Mouse (Mus musculus): ENCODE results near the gene Olfr228.
"Not testable (repeated sequence)": the region's sequence is repeated elsewhere in the genome, so short reads cannot be mapped to it uniquely, and the experiment has no call there.

Gene Olfr228

GRCm38 (mm10) chr2:86487286-86487685, at the start of gene Olfr228:
TSS of gene Olfr228 (minus strand) at chr2:86487386.
- no peak for ATAC-seq (ENCODE audit: insufficient number of reproducible peaks, low FRiP score, low TSS enrichment)

DNA sequence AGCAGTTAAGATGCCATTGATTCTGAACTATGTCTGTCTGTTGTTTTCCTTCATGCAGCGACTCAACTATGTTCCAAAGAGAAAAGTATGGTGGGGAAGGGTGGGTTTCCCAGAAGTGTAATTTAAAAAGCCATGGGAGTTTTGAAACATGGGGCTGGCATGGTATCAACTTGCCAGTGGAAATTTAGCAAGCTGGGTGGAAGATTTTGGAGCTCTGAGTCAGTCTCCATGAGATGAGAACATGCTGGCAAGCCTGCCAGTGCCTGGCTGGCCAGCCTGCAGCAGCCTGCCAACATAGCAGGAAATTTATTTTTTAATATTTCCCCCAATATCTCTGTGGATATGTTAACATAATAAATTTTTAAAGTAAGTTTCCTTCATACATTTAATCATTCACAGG, 43.8 kb upstream of the Olfr228 start:
- no peak for ATAC-seq (ENCODE audit: insufficient number of reproducible peaks, low FRiP score, low TSS enrichment)

- ATAC-seq (ENCODE audit: insufficient number of reproducible peaks, low FRiP score, low TSS enrichment) = no peak
Observed at GRCm38 (mm10) chr2:86508161-86508560, 21.0 kb upstream of the Olfr228 start, which contains the start of gene Olfr1076. TSS of gene Olfr1076 (plus strand) at chr2:86508461.

DNA sequence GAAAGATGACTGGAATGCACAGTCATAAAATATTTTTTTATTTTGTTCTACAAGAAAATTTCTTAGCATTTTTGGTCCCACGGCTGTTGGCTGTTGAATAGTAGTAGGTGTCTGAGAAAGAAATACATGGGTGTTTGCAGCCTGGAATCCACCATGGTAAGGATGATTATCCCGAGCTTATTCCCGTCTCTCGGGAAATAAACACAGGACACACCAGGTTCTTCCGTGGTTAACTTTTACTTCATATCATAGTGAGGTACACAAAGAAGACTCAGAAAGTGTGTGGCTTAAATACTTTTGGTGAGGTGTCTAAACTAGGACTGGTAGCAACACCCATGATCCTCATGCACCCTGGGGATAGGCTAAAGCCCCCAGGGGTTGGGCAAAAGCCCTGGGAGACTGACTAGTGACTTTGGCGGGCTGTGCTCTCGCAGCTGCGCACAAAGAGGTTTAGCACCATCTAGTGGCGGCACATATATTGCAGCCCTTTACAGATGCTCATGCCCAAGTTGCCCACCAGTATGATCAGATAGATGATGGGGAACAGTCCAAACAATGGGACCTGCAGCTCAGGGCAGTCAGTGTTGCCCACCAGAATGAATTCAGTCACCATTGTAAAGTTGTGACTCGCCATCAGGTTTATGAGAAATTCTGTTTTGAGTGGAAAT, 22.6 kb downstream of the Olfr228 start:
- no peak for ATAC-seq (ENCODE audit: insufficient number of reproducible peaks, low FRiP score, low TSS enrichment)

GRCm38 (mm10) chr2:86460434-86460833, 26.8 kb downstream of the Olfr228 start:
- ATAC-seq (ENCODE audit: insufficient number of reproducible peaks, low FRiP score, low TSS enrichment) = no peak

GRCm38 (mm10) chr2:86456169-86456568, 31.0 kb downstream of the Olfr228 start, which contains the start of gene Olfr1066:
TSS of gene Olfr1066 (minus strand) at chr2:86456269.
- ATAC-seq (ENCODE audit: insufficient number of reproducible peaks, low FRiP score, low TSS enrichment) = no peak

DNA sequence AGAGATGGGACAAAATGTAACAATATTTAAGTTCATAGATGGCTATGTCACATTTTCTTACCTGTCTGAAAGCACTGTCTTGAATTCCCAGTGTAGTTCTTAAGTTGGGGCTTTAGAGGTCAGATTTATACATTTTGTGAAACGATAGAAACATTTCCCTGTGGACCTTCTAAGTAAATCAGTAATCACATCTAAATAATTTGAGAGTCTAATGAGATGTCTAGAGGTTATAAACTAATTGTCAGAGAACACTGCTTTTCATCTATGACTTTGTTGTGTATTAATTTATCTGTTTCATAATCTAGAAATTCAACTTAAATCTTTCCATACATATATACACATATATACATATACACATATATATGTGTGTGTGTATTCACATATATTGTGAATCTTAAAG, 36.7 kb downstream of the Olfr228 start, which contains the start of gene Olfr1065:
Gene Olfr1065, minus strand, starts transcription at position 101 of the 400 bp plus-strand sequence.
- not testable (repeated sequence) for ATAC-seq (ENCODE audit: insufficient number of reproducible peaks, low FRiP score, low TSS enrichment)

DNA sequence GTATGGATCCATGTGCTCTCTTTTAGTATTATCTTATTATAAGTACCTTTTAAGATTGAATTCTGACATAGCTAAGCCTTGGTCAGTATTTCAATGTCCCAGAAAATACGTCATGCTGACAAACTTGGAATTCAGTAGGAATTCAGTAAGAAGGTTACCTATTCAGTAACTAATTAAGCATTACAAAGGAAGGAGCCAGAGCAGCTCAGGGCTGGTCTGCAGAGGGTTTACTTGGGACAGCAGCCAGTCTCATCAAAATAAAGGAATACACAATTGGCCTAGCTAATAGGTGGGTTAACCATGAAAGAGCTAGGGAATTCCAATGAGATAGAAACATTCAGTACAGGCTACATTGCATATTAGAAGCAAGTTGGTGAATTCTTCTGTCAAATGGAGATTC, 45.1 kb downstream of the Olfr228 start:
- not testable (repeated sequence) for ATAC-seq (ENCODE audit: insufficient number of reproducible peaks, low FRiP score, low TSS enrichment)
